9 mouse cellular contexts compared by ENCODE assay signal in genomic region chr4:84454493-84454892, GRCm38 (mm10).
"Had no signal": no experiment of that assay in that cellular context is flagged by ENCODE, and none has a peak within 500 bp of the region (broad histone marks: within the 10 kb centered on the region; RNA-seq: fewer than 3 reads in every experiment).

No protein-coding gene starts in this region.

- H3K36me3 ChIP-seq: midbrain, embryonic 12.5 days; stomach, embryonic 15.5 days had no signal

- H3K9ac ChIP-seq: liver, embryonic 14.5 days; midbrain, embryonic 12.5 days; stomach, embryonic 15.5 days had no signal

- H3K27me3 ChIP-seq: midbrain, embryonic 12.5 days; stomach, embryonic 15.5 days had no signal

- H3K4me2 ChIP-seq: midbrain, embryonic 12.5 days; stomach, embryonic 15.5 days had no signal

- ATAC-seq: intestine, embryonic 16.5 days; midbrain, embryonic 16.5 days had no signal

- H3K27ac ChIP-seq: liver, embryonic 14.5 days; midbrain, embryonic 12.5 days; stomach, embryonic 15.5 days had no signal

- H3K4me3 ChIP-seq: midbrain, embryonic 12.5 days; stomach, embryonic 15.5 days had no signal

- H3K9me3 ChIP-seq: midbrain, embryonic 12.5 days; stomach, embryonic 15.5 days had no signal

- DNase-seq: lung, adult 18-20 months; right cerebral cortex, postnatal 14 days; thymus, adult 2 months; thymus, postnatal 25 days had no signal
